Mouse (Mus musculus) heart, embryonic 10.5 days (tissue): ENCODE measurements at regions not wholly inside any gene's neighbourhood (a gene's known extent, or its start where the extent isn't known, plus 50 kb on each side); places are given as distances from the start of the nearest gene placed in this dataset.
A peak's percentile ranks its signal among the peaks of the same experiment; 100 is the strongest.

Experiments
- DNase-seq: peaks from one replicate; pipeline ENCODE4 v3.0.0-alpha.2; 2017; ENCODE audit warnings: low spot score
- H3K27ac ChIP-seq: fragments of 300-500 bp; sonication (generic); 2 replicates; pipeline ENCODE4 v1.5.1; 2016; ENCODE audit warnings: mild to moderate bottlenecking
- H3K27me3 ChIP-seq: fragments of 300-500 bp; sonication (generic); 2 replicates; pipeline ENCODE4 v1.6.1; 2016; ENCODE audit warnings: mild to moderate bottlenecking; ENCODE audit not compliant: poor library complexity, insufficient read depth, severe bottlenecking
- H3K36me3 ChIP-seq: fragments of 300-500 bp; sonication (generic); 2 replicates; pipeline ENCODE4 v1.6.1; 2016; ENCODE audit warnings: mild to moderate bottlenecking, moderate library complexity
- H3K4me1 ChIP-seq: fragments of 300-500 bp; sonication (generic); 2 replicates; pipeline ENCODE4 v1.6.1; 2016; ENCODE audit warnings: mild to moderate bottlenecking
- H3K4me3 ChIP-seq: fragments of 300-500 bp; sonication (generic); 2 replicates; pipeline ENCODE4 v1.5.1; 2016; ENCODE audit warnings: mild to moderate bottlenecking, moderate library complexity
- H3K9me3 ChIP-seq: fragments of 300-500 bp; sonication (generic); 2 replicates; pipeline ENCODE4 v1.6.1; 2016; ENCODE audit warnings: mild to moderate bottlenecking, moderate library complexity
- whole genome bisulfite sequencing: fragments of 180-500 bp; shearing (Covaris S2); methylation state at CpG from one replicate; pipeline ENCODE4 v1.1.7; 2016; 5-methylcytosine and 5-hydroxymethylcytosine counted together

DNA sequence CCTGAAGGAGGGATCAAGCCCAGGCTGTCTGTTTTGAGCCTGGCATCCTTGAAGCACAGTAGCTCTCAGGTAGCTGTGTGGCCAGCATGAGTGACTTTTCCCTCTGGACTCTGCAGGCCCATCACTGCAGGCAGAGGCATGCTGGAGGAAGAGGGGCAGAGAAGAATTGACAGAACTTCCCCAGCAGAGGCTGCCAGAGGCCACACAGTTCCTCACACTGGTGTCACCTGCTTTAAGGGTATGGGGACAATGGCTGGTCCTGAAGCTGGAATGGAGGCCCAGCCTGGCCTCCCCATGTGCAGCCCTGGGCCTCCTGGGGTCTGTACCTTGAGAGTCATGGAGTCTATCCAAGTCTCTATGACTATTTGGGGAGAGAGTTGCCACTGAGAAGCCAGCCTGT, 179.9 kb downstream of the Bcl11a start:
- no peaks in the 10 kb centered on the region for H3K9me3 ChIP-seq
- no peak for DNase-seq
- H3K27me3 ChIP-seq = no peaks in the 10 kb centered on the region
- no peak overlapping the region for H3K4me3 ChIP-seq
- 0 out of 2 replicates have a peak overlapping the region, but pooled peaks have one; percentile 16 for H3K27ac ChIP-seq
- no peaks in the 10 kb centered on the region; the same call in 1 of the 2 replicates for H3K4me1 ChIP-seq
- no peaks in the 10 kb centered on the region for H3K36me3 ChIP-seq

DNA sequence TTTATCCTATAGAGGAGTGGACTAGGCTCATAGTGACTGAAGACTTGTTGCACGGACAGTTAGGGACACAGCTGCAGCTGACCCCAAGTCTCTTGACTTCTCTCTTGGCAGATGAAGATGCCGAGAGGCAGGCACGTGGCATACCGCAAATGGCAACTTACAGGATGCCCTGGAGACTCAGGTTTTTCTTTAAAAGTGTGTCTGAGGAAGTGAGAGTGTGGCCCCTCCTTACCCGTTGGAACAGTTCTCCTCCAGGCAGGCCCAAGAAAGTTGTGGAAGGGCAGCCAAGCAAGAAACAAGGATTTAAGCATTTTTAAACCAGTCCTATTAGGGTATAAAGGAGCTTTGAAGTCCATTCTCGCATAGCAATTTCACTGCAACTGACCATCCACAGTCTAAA, 180.5 kb downstream of the Bcl11a start:
- Histone ChIP-seq H3K27ac (no peak overlapping the region), H3K27me3 (no peaks in the 10 kb centered on the region), H3K36me3 (no peaks in the 10 kb centered on the region), H3K9me3 (no peaks in the 10 kb centered on the region), H3K4me1 (no peaks in the 10 kb centered on the region; the same call in 1 of the 2 replicates), H3K4me3 (no peak overlapping the region)
- 83% methylated on average over 6 of the region's 6 CpGs for WGBS
- DNase-seq = no peak

DNA sequence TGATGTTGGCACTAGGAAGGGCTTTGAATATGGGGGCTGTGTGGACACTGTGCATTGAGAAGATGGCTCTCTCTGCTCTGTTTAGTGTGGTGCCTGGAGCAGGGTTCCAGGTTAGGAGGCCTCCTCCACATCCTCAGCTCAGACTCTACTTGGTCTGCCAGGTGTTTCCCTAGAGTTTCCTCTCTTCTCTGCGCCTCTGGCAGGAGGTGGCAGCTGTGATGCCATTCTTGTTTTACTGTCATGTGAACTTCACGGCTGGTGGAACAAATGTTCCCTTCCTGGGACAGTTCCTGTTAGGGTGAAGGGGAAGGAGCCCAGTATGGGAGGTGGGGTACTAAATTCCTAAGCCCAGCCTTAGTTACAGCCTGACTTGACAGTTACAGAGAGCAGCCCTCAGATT, 181.8 kb downstream of the Bcl11a start:
- Histone ChIP-seq H3K4me3 (no peak overlapping the region), H3K27ac (no peak overlapping the region), H3K36me3 (no peaks in the 10 kb centered on the region), H3K27me3 (no peaks in the 10 kb centered on the region), H3K9me3 (no peaks in the 10 kb centered on the region), H3K4me1 (no peaks in the 10 kb centered on the region; the same call in 1 of the 2 replicates)
- DNase-seq = no peak
- WGBS = 63% methylated on average over 2 of the region's 2 CpGs

DNA sequence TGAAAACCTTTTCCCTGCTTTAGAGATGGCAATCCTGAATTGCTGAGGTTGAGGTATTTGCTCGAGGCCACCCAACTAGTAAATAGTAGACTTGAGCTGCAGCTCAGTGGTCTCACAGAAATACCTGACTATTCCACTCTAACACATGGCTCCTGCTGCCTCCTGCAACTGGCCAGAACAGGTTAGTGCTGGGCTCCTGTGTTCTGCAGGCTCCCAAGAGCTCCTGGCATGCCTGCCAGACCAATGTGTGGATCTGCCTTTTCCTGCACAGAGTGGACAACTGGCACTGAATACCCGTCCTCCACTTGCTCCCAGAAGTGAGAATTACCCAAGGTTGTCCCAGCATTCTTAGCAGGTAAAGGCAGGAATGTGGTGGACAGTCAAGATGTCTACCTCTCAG, 191.2 kb downstream of the Bcl11a start:
- Histone ChIP-seq H3K4me1 (no peaks in the 10 kb centered on the region), H3K36me3 (no peaks in the 10 kb centered on the region), H3K9me3 (no peaks in the 10 kb centered on the region), H3K27ac (no peak overlapping the region), H3K4me3 (no peak overlapping the region), H3K27me3 (no peaks in the 10 kb centered on the region)
- no peak for DNase-seq
- 76% methylated on average over 2 of the region's 2 CpGs for WGBS

DNA sequence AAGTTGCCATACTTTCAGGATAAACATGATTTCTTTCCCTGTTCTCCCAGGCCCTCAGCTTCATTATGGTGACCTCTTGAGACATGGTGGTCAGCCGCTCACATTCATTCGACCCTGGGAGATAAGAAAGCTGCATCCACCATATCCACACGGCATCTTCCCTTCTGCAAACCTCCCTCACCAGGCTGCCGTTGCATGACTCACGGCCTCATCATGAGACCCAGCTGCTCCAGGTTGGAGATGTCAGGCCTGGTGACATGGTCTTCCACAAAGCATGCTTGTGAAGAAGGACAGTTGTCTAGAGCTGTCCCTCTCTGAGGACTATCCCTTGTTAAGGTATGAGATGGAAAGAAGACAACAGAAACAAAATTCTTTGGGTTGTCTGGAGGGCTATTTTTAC, 203.8 kb downstream of the Bcl11a start:
- Histone ChIP-seq H3K27ac (0 out of 2 replicates have a peak overlapping the region, but pooled peaks have one; percentile 6), H3K27me3 (peaks cover 16% of the 10 kb centered on the region), H3K36me3 (no peaks in the 10 kb centered on the region), H3K9me3 (no peaks in the 10 kb centered on the region), H3K4me1 (peaks cover 31% of the 10 kb centered on the region), H3K4me3 (no peak overlapping the region)
- DNase-seq = no peak
- WGBS = 53% methylated on average over 5 of the region's 5 CpGs

DNA sequence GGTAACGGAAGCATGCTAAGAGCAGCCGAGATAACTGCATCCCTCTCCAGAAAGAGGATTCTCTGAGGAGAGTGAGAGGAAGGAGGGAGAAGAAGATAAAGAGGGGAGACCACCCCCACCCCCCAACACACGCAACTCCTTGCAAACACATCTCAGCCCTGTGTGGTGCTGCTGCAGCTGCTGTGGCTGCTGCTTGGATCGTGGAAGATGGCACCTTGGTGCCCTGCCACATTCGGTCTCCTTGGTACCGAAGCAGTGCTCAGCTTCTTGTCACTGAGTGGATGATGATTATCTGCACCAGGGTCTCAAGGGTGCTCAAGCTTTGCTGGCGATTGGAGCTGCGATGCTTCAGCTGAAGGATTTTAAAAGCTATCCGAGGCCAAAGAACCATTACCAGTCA, 204.7 kb downstream of the Bcl11a start:
- Histone ChIP-seq H3K36me3 (no peaks in the 10 kb centered on the region), H3K27me3 (peaks cover 16% of the 10 kb centered on the region), H3K4me1 (peaks cover 36% of the 10 kb centered on the region), H3K27ac (0 out of 2 replicates have a peak overlapping the region, but pooled peaks have one; percentile 10), H3K4me3 (peak overlapping the region; percentile 24; the same call in 1 of the 2 replicates), H3K9me3 (no peaks in the 10 kb centered on the region)
- WGBS = 25% methylated on average over 9 of the region's 9 CpGs
- no peak for DNase-seq

DNA sequence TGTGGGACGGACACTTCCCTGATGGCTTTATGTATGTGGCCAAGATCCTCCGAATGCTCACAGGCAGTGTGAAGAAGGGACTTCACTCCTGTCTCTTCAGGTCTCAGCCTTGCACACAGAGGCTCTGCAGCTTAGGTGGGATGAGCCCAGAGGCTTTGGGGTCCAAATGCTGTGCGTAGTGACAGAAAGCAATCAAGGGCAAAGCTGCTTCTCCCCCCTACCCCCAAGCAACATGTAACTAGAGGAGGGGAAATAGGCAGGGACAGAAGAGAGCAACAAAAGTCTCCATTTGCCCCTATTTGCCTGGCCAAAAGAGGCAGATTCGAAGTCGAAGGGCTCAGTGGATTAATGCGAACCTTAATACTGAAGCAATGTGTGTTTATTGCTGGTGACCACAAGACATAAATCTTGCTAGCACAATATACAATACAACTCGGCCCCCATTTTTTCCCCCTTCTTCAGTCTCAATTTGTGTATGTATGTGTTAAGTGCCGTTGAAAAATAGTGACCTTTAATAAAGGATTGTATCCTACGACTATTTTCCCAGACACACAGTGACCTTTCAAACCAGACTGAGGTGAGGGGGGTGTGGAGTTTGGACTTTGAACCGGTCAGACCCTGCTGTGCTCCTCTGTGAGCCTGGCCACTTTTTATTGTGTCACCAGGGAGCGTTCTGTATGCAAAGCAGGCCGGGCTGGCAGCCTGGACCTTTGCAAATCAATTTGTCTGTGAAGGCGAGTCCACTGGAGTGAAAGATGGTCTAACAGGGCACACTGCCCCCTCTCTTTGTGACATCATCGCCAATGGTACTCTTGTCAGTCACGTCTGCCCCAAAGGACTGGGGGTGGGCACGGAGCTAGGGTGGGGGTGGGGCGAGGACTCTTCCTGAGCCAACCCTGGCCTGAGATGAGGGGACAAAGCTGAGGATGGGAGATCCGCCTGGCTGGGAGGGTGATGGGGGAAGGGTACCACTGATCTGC, 208.6 kb downstream of the Bcl11a start:
- Histone ChIP-seq H3K27me3 (peaks cover 32% of the 10 kb centered on the region), H3K9me3 (no peaks in the 10 kb centered on the region), H3K4me3 (0 out of 2 replicates have a peak overlapping the region, but pooled peaks have one; percentile 19), H3K36me3 (no peaks in the 10 kb centered on the region), H3K27ac (no peak overlapping the region), H3K4me1 (peaks cover 36% of the 10 kb centered on the region)
- DNase-seq = no peak
- WGBS = 27% methylated on average over 18 of the region's 18 CpGs

DNA sequence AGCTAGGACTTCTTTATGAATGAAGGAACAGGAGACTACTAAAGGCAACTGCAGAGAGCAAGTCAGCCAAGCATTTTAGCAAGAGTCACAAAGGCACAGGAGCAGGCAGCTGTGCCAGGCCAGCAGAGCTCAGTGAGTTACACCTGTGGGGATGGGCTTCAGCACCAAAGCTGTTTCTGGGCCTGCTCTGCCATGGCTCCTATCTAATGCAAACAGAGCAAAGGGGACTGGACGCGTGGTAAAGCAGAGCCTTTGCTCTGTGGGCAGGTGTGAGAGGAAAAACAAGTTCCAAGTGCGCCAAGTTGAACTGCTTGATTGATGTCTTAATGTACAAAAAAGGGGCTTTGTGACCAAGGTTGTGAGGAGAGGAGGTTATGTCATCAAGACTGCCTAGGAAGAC, 215.4 kb downstream of the Bcl11a start:
- no peak for DNase-seq
- Histone ChIP-seq H3K27me3 (peaks cover 18% of the 10 kb centered on the region), H3K4me3 (no peak overlapping the region), H3K4me1 (peaks cover 21% of the 10 kb centered on the region), H3K27ac (no peak overlapping the region), H3K36me3 (no peaks in the 10 kb centered on the region), H3K9me3 (no peaks in the 10 kb centered on the region)
- WGBS = 67% methylated on average over 3 of the region's 3 CpGs

DNA sequence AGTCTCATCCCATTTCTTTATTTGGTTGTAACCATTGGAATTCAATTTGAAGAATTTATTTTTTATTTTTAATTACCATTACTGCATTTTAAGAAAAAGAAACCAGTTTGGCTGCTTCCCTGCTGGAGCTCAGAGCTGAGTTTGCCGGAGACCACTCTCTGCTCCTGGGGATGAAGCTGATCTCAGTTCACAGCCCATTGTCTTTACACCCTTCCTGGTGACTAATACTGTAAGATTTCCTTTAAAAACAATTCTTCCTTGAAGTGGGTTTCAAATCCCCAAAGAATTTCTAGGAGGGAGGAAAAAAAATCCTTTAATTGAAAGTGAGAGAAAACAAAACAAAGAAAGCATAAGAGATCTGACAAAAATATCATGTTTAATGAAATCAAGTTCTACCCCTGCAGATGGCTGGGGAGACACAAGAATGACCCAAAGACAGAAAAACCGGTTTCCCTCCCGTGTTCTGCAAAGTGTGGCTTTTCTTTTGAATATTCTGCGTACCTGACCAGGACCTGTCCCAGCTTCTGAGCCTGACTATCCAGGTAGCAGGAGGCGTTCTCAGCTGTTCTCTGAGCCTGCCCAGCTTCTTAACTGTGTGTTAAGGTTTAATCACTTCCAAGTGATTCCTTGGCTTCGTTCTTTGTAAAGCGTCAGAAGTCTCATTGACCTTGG, 216.1 kb downstream of the Bcl11a start:
- Histone ChIP-seq H3K27me3 (peaks cover 18% of the 10 kb centered on the region), H3K36me3 (no peaks in the 10 kb centered on the region), H3K4me1 (peaks cover 21% of the 10 kb centered on the region), H3K27ac (no peak overlapping the region), H3K4me3 (no peak overlapping the region), H3K9me3 (no peaks in the 10 kb centered on the region)
- WGBS = 62% methylated on average over 7 of the region's 7 CpGs
- no peak for DNase-seq

DNA sequence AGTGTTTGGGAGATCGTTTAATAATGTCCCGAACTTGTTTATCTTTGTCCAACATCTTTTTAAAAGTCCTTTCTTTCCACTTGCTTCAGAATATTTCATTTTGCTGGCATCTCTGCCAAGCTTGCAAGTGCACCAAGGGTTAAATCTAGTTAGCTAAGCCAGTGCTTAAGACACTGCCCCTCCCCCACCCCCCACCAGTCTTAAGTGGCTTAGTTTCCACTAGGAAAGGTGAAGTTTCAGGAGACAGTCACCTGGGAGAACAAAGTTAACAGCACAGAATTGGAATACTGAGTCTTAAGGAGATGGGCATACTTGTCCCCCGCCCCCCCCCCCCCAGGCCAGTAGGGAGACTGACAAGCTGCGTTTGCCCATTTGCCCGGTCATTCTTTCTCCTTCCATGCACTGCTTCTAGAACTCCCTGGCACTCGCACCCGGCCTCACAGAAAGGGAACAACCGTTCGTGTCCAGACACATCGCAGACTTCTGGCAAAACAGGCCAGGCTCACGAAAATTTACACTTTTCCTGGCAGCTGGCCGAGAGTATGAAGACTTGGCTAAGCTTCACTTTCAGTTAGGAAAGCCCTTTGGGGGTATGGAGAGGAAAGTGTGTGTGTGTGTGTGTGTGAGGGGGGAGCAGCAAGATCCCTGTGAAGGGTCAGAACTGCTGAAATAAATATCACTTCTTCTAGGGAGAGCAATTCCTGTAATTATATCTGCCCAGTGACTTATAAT, 219.2 kb downstream of the Bcl11a start:
- Histone ChIP-seq H3K27ac (peak overlapping the region; percentile 49; the same call in 1 of the 2 replicates), H3K27me3 (no peaks in the 10 kb centered on the region), H3K4me3 (no peak overlapping the region), H3K4me1 (peaks cover 26% of the 10 kb centered on the region), H3K9me3 (no peaks in the 10 kb centered on the region), H3K36me3 (no peaks in the 10 kb centered on the region)
- WGBS = 31% methylated on average over 12 of the region's 12 CpGs
- DNase-seq = peak; percentile 27

DNA sequence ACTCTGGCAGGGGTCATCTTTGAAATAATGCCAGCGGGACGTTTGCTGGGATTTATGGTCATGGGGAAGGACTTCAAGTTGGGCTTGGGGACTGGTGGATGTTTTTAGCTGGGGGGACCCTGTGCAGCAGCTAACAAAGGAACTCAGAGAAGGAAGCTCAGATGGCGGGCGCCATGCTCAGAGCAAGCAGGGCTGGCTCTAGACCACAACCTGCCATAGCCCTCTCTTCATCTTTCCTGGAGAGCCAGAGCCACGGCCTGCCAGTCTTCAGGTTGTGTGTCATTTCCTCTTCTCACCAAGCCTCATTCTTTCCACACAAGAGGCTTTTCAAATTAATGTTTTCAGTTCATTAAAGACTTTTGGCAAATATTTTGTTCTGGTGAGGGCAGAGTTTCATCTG, 219.9 kb downstream of the Bcl11a start:
- H3K9me3 ChIP-seq = no peaks in the 10 kb centered on the region
- WGBS = 62% methylated on average over 5 of the region's 5 CpGs
- H3K36me3 ChIP-seq = no peaks in the 10 kb centered on the region
- H3K27ac ChIP-seq = no peak overlapping the region
- H3K4me1 ChIP-seq = peaks cover 26% of the 10 kb centered on the region
- DNase-seq = no peak
- H3K27me3 ChIP-seq = no peaks in the 10 kb centered on the region
- no peak overlapping the region for H3K4me3 ChIP-seq

DNA sequence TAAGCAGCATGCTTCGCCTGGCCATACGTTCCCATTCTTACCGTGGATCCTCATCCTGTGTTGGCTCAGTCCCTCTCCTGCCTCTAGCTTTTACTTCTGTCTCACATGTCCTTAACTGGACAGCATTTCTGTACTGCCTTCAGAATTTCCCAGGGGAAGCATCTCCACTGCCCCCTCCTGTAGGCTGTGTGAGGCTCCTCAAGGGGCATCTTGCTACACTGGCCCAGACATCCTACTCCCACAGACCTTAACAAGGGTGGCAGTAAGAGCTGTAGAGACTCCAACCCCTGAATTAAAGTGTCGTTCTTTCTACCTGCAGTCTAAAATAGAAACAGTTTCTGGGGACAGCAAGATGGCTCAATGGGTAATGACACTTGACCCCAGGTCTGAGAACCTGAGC, 222.5 kb downstream of the Bcl11a start:
- Histone ChIP-seq H3K36me3 (no peaks in the 10 kb centered on the region), H3K27me3 (no peaks in the 10 kb centered on the region), H3K4me3 (no peak overlapping the region), H3K27ac (no peak overlapping the region), H3K4me1 (peaks cover 29% of the 10 kb centered on the region), H3K9me3 (no peaks in the 10 kb centered on the region)
- 75% methylated on average over 4 of the region's 4 CpGs for WGBS
- DNase-seq = no peak
